Mouse (Mus musculus) heart, adult 2 months (tissue): ENCODE measurements around the gene 1700001P01Rik. TPM values are rescaled to one million over a fixed set of nuclear protein-coding genes. Genes with fewer than 3 reads are reported as not detected.

ENCODE experiments used
- DNase-seq, 2 experiments: peaks; one replicate each; pipeline ENCODE4 v3.0.0; 2021
- H3K27ac ChIP-seq: fragments of 200-600 bp; 2 replicates; pipeline ENCODE4 v1.8.1; 2022
- H3K27me3 ChIP-seq: fragments of 200-500 bp; 2 replicates; pipeline ENCODE4 v1.6.1; 2012; ENCODE audit warnings: mild to moderate bottlenecking, low read length, inconsistent platforms, mixed read lengths; ENCODE audit not compliant: control insufficient read depth, insufficient read depth
- H3K36me3 ChIP-seq: fragments of 200-500 bp; 2 replicates; pipeline ENCODE4 v1.6.1; 2012; ENCODE audit warnings: low read length, inconsistent platforms; ENCODE audit not compliant: control insufficient read depth, insufficient read depth
- H3K4me1 ChIP-seq: fragments of 200-500 bp; 2 replicates; pipeline ENCODE4 v1.6.1; 2011; ENCODE audit warnings: low read length; ENCODE audit not compliant: control insufficient read depth, insufficient read depth
- H3K4me3 ChIP-seq: fragments of 200-600 bp; 2 replicates; pipeline ENCODE4 v1.8.1; 2022
- H3K79me2 ChIP-seq: fragments of 200-500 bp; replicated peaks from 2 replicates; pipeline ENCODE4 v1.6.1; 2012; ENCODE audit warnings: mild to moderate bottlenecking, inconsistent platforms, low read length, moderate library complexity, mixed read lengths; ENCODE audit not compliant: control insufficient read depth, insufficient read depth
- H3K9ac ChIP-seq: fragments of 200-500 bp; 2 replicates; pipeline ENCODE4 v1.6.1; 2012; ENCODE audit warnings: low read depth, mild to moderate bottlenecking, control low read depth, inconsistent platforms, low read length, mixed read lengths
- CTCF ChIP-seq: fragments of 200-600 bp; IDR thresholded peaks from 2 replicates; pipeline ENCODE4 v1.8.1; 2022; ENCODE audit warnings: antibody characterized with exemption, mild to moderate bottlenecking, moderate library complexity
- EP300 ChIP-seq: fragments of 200-500 bp; IDR thresholded peaks from 2 replicates; pipeline ENCODE4 v1.6.1; 2011; ENCODE audit warnings: low read depth, low read length, control low read depth; ENCODE audit not compliant: insufficient read depth
- POLR2A ChIP-seq: fragments of 200-500 bp; IDR thresholded peaks from 2 replicates; pipeline ENCODE4 v1.6.1; 2011; ENCODE audit warnings: mild to moderate bottlenecking, low read depth, low read length, control low read depth; ENCODE audit not compliant: insufficient read depth
- WGBS: fragments of 180-500 bp; shearing (Covaris S2); methylation state at CpG from one replicate; pipeline ENCODE4 v1.1.7; 2018; 5-methylcytosine and 5-hydroxymethylcytosine counted together
- intact Hi-C: fragments of 180-260 bp; cut with DNase I; formaldehyde crosslinking; loops from one replicate; pipeline ENCODE4 v1.15.1; 2025
- polyA plus RNA-seq: library from polyadenylated mRNA; depleted of rRNA; stranded (reverse); fragments of >200 nt; gene quantifications from 2 replicates; pipeline ENCODE4 v1.2.3, GENCODE M21; 2012
- total RNA-seq, 2 experiments: library from RNA; stranded (reverse); gene quantifications; 2 replicates each; pipeline ENCODE4 v1.2.3; 2021

1700001P01Rik gene
- total and polyA plus RNA-seq, 3 experiments: 0.20 TPM; not detected in 2

DNA sequence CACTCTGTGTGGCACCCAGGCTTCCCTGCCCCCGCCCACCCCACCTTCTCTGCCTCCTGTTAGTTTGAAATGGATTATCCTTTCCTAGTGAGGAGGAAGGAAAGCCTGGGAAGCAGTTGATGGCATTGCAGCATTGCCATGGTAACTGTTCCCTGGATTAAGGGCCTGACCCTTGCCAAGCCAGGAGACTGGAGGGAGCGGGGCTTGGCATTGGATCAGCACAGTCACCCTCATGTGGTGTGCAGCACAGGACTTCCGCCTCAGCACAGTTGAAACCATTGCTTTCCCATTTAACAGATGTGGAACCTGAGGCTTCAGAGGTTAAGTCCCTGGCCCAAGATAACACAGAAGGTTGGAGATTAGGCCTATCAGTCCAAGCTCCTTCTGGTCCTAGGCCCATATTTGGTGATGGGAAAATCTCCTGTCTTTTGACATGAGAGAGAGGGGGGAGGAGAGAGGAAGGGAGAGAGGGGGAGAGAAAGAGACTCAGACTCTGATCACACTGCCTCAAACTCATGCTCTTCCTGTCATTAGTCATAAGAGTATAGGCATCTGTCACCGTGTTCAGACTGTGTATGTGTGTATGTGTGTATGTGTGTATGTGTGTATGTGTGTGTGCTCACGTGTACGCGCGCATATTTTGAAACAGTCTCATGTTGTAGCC is 45.8 kb upstream of the 1700001P01Rik start:
- Histone ChIP-seq H3K36me3 (peaks cover 28% of the 10 kb centered on the region), H3K27ac (peak overlapping the region; percentile 71), H3K9ac (no peak overlapping the region), H3K27me3 (no peaks in the 10 kb centered on the region), H3K4me1 (peaks cover 53% of the 10 kb centered on the region), H3K4me3 (no peak overlapping the region), H3K79me2 (no peaks in the 10 kb centered on the region; the same call in 1 of the 2 replicates)
- 79% methylated on average over 8 of the region's 8 CpGs for WGBS
- no peak for DNase-seq
- TF ChIP-seq CTCF (no peak), EP300 (no peak), POLR2A (no peak)
- intact Hi-C loops: loop anchor here (2.0 kb wide), 1 partner anchor 15 kb away; no protein-coding TSS in a partner anchor

DNA sequence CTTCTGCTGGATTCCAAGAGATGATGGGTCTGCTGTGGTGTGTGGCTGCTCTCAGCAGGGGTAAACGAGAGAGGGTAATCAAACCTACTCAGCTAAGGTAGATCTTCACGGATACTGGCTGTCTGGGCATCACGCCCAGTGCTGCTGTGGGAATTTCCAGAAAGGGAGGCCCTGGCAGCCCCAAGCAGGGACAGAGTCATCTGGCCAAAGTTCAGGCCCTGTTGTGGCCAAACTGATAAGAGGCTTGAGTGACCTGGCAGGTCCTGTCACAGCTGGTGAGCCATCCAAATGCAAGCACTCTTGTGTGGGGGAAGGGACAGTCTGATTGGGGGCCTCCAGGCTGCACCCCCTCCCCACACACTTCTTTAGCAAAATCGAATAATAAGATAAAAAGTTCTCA is 45.1 kb upstream of the 1700001P01Rik start:
- H3K36me3 ChIP-seq: peaks cover 32% of the 10 kb centered on the region
- no peak overlapping the region for H3K9ac ChIP-seq
- 9% methylated on average over 4 of the region's 4 CpGs for whole genome bisulfite sequencing
- peaks cover 55% of the 10 kb centered on the region for H3K4me1 ChIP-seq
- intact Hi-C loops: loop anchor here (2.0 kb wide), 1 partner anchor 14 kb away; no protein-coding TSS in a partner anchor
- no peaks in the 10 kb centered on the region; the same call in 1 of the 2 replicates for H3K79me2 ChIP-seq
- TF ChIP-seq EP300: peak; percentile 90
- TF ChIP-seq POLR2A: no peak
- no peak for TF ChIP-seq CTCF
- DNase-seq: peak; percentile 78 to 84
- H3K27ac ChIP-seq: peak overlapping the region; percentile 71
- H3K27me3 ChIP-seq: no peaks in the 10 kb centered on the region
- no peak overlapping the region for H3K4me3 ChIP-seq

DNA sequence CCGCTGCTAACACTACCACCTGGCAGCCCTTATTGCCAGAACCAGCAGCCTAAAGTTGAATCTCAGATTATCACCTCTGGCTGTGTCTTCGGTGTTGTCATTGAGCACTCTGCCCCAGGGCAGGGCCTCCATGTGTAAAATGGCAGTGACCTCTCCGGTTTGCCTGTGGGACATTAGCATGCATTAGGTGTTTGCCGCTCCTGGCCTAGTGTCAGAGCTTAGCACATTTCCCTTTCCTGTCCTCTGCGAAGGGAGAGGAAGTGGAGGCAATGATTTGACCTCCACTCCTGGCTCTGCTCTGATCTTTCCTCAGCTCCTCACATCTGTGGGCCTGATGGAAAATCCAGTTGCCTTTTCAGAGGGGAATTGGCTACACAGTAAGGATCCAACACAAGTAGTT is 44.2 kb upstream of the 1700001P01Rik start:
- H3K4me1 ChIP-seq: peaks cover 56% of the 10 kb centered on the region
- peaks cover 34% of the 10 kb centered on the region for H3K36me3 ChIP-seq
- peak; percentile 52 to 62 for DNase-seq
- no peaks in the 10 kb centered on the region for H3K27me3 ChIP-seq
- TF ChIP-seq CTCF: no peak
- peak; percentile 78 for TF ChIP-seq EP300
- TF ChIP-seq POLR2A: 0 out of 2 replicates have a peak, but pooled peaks have one; percentile 28
- H3K4me3 ChIP-seq: no peak overlapping the region
- intact Hi-C loops: loop anchor here (2.0 kb wide), 1 partner anchor 13 kb away; no protein-coding TSS in a partner anchor
- peak overlapping the region; percentile 71 for H3K27ac ChIP-seq
- 42% methylated on average over 5 of the region's 5 CpGs for WGBS
- H3K9ac ChIP-seq: no peak overlapping the region; the same call in 1 of the 2 replicates
- H3K79me2 ChIP-seq: no peaks in the 10 kb centered on the region; the same call in 1 of the 2 replicates

DNA sequence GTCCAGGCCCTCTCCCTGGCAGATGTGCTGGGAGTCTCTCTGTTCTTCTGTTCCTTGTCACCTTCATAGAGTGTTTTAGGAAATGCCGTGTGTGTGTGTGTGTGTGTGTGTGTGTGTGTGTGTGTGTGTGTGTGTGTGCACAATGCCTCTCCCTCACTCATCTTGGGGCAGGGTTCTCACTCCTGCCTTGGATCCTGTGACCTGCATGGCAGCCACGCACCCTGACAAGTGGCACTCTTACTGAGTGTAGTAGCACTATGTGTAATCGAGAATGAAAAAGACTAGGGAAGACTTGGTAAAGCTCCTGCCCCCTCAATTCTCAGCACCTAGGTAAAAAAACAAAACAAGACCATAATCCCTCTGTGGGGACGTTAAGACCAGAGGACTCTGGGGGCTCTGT is 43.4 kb upstream of the 1700001P01Rik start:
- intact Hi-C loops: no loop called here
- 39% methylated on average over 4 of the region's 4 CpGs for WGBS
- H3K4me3 ChIP-seq: no peak overlapping the region
- H3K9ac ChIP-seq: no peak overlapping the region
- H3K27me3 ChIP-seq: no peaks in the 10 kb centered on the region
- no peaks in the 10 kb centered on the region; the same call in 1 of the 2 replicates for H3K79me2 ChIP-seq
- no peak for DNase-seq
- peaks cover 36% of the 10 kb centered on the region for H3K36me3 ChIP-seq
- TF ChIP-seq EP300 (0 out of 2 replicates have a peak, but pooled peaks have one; percentile 10), CTCF (no peak), POLR2A (no peak)
- peak overlapping the region; percentile 71 for H3K27ac ChIP-seq
- peaks cover 50% of the 10 kb centered on the region for H3K4me1 ChIP-seq

DNA sequence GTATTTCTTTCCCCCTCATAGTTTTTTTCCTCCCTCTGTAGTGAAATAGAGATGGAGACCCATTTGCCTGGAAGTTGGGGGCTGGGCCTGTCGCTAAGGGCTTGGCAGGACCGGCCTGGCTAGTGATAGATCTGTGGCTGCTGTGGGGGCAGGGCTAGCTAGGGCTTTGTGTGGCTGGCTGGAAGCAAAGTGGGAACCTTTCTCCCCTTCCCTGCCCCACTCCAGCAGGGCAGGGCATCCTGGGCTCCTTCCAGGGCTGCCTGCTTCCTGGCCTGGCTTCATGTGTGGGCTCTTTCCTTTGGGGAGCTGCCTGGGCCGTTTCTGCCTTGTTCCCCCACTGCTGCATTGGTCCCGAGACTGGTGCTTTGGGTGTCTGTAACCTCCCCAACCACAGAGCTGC is 42.9 kb upstream of the 1700001P01Rik start:
- intact Hi-C loops: no loop called here
- peaks cover 50% of the 10 kb centered on the region for H3K4me1 ChIP-seq

DNA sequence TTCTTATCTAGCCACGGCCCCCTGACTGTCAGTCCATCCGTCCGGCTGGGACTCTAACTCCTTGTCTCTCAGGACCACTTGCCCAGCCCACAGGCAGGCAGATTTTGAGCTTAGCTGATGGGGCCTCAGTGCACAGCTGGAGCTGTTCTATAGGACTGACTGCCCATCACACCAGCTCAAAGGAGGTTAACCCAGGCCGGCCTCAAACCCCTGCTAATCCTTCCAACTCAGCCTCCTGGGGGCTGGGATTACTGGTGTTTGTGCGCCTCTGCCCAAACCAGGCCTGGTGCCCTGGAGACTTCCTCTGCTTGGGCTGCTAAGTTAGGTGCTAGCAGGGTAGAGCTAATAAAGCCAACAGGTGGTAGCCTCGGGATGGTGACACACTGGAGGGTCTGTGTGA is 42.3 kb upstream of the 1700001P01Rik start:
- intact Hi-C loops: no loop called here
- no peaks in the 10 kb centered on the region for H3K27me3 ChIP-seq
- DNase-seq: no peak
- TF ChIP-seq EP300 (no peak), CTCF (no peak), POLR2A (no peak)
- no peak overlapping the region for H3K4me3 ChIP-seq
- H3K36me3 ChIP-seq: peaks cover 31% of the 10 kb centered on the region
- H3K27ac ChIP-seq: peak overlapping the region; percentile 52
- no peaks in the 10 kb centered on the region for H3K79me2 ChIP-seq
- no peak overlapping the region for H3K9ac ChIP-seq
- peaks cover 52% of the 10 kb centered on the region for H3K4me1 ChIP-seq
- 74% methylated on average over 6 of the region's 6 CpGs for WGBS

More for the DNA sequence above, 42.9 kb upstream of the 1700001P01Rik start:
- Histone ChIP-seq H3K27me3 (no peaks in the 10 kb centered on the region), H3K79me2 (no peaks in the 10 kb centered on the region), H3K27ac (peak overlapping the region; percentile 52), H3K9ac (no peak overlapping the region), H3K36me3 (peaks cover 33% of the 10 kb centered on the region), H3K4me3 (no peak overlapping the region)
- WGBS: 10% methylated on average over 4 of the region's 4 CpGs
- TF ChIP-seq POLR2A (no peak), EP300 (no peak), CTCF (no peak)
- peak; percentile 61 to 67 for DNase-seq
